Mouse (Mus musculus) brain, adult 2 months (tissue): ENCODE results near the gene Dpp8.

Experiments used
- DNase-seq: peaks from one replicate; pipeline ENCODE4 v3.0.0; 2011; ENCODE audit warnings: low read depth, low spot score

The Dpp8 gene

GRCm38 (mm10) chr9:65085270-65085669 is 53.1 kb downstream of the Dpp8 start:
- no peak for DNase-seq

GRCm38 (mm10) chr9:65086801-65087200 is 54.6 kb downstream of the Dpp8 start:
- peak; percentile 16 for DNase-seq

- DNase-seq: peak; percentile 21
Observed at GRCm38 (mm10) chr9:65087490-65087889, 55.3 kb downstream of the Dpp8 start.

- DNase-seq: peak; percentile 60
Observed at GRCm38 (mm10) chr9:65094237-65094636, 62.0 kb downstream of the Dpp8 start.

GRCm38 (mm10) chr9:65100991-65101685 is 68.9 kb downstream of the Dpp8 start, which contains the start of gene Igdcc4:
Gene Igdcc4 (plus strand): TSS chr9:65101486.
- peak; percentile 27 for DNase-seq

GRCm38 (mm10) chr9:65101686-65102376 is 69.6 kb downstream of the Dpp8 start:
- DNase-seq: peak; percentile 39

- peak; percentile 37 for DNase-seq
Observed at GRCm38 (mm10) chr9:65102377-65103172, 70.4 kb downstream of the Dpp8 start.

- peak; percentile 32 for DNase-seq
Observed at GRCm38 (mm10) chr9:65103173-65103752, 71.0 kb downstream of the Dpp8 start.

- no peak for DNase-seq
Observed at GRCm38 (mm10) chr9:65106821-65107220, 74.6 kb downstream of the Dpp8 start.

- DNase-seq: no peak
Observed at GRCm38 (mm10) chr9:65107893-65108292, 75.7 kb downstream of the Dpp8 start.

GRCm38 (mm10) chr9:65109132-65110072 is 77.2 kb downstream of the Dpp8 start:
- peak; percentile 68 for DNase-seq

GRCm38 (mm10) chr9:65111698-65112097 is 79.5 kb downstream of the Dpp8 start:
- no peak for DNase-seq

- DNase-seq: no peak
Observed at GRCm38 (mm10) chr9:65113694-65114093, 81.5 kb downstream of the Dpp8 start.

GRCm38 (mm10) chr9:65115891-65116290 is 83.7 kb downstream of the Dpp8 start:
- DNase-seq: no peak

- DNase-seq: no peak
Observed at GRCm38 (mm10) chr9:65117516-65117915, 85.3 kb downstream of the Dpp8 start.

- peak; percentile 83 for DNase-seq
Observed at GRCm38 (mm10) chr9:65120935-65121334, 88.7 kb downstream of the Dpp8 start.

GRCm38 (mm10) chr9:65122545-65122944 is 90.3 kb downstream of the Dpp8 start:
- peak; percentile 81 for DNase-seq

GRCm38 (mm10) chr9:65123552-65124168 is 91.4 kb downstream of the Dpp8 start:
- no peak for DNase-seq

- peak; percentile 34 for DNase-seq
Observed at GRCm38 (mm10) chr9:65128123-65128815, 96.1 kb downstream of the Dpp8 start.

- no peak for DNase-seq
Observed at GRCm38 (mm10) chr9:65131717-65132116, 99.5 kb downstream of the Dpp8 start.
